Mouse (Mus musculus) kidney, embryonic 14.5 days (tissue): ENCODE results near the gene Nsrp1. TPM values are rescaled to one million over a fixed set of nuclear protein-coding genes. Genes with fewer than 3 reads are reported as not detected.
"Not testable (repeated sequence)": the region's sequence is repeated elsewhere in the genome, so short reads cannot be mapped to it uniquely, and the experiment has no call there.

Source experiments
- ATAC-seq: fragments of 200-750 bp; cut with Nextera tagmentation; 2 replicates; pipeline ENCODE4 v1.8.0; 2017; ENCODE audit warnings: moderate number of reproducible peaks, mild to moderate bottlenecking, moderate TSS enrichment, moderate library complexity; ENCODE audit not compliant: low FRiP score, low TSS enrichment
- H3K27ac ChIP-seq: fragments of 300-500 bp; sonication (generic); 2 replicates; pipeline ENCODE4 v1.5.1; 2014; ENCODE audit warnings: low read depth, mild to moderate bottlenecking, low read length, moderate library complexity, mixed read lengths
- H3K27me3 ChIP-seq: fragments of 300-500 bp; sonication (generic); 2 replicates; pipeline ENCODE4 v1.6.1; 2014; ENCODE audit warnings: mild to moderate bottlenecking, low read length; ENCODE audit not compliant: control insufficient read depth, insufficient read depth
- H3K36me3 ChIP-seq: fragments of 300-500 bp; sonication (generic); 2 replicates; pipeline ENCODE4 v1.6.1; 2014; ENCODE audit warnings: low read length, mixed read lengths; ENCODE audit not compliant: control insufficient read depth, insufficient read depth
- H3K4me1 ChIP-seq: fragments of 300-500 bp; sonication (generic); 2 replicates; pipeline ENCODE4 v1.6.1; 2014; ENCODE audit warnings: low read length, mixed read lengths; ENCODE audit not compliant: control insufficient read depth, insufficient read depth
- H3K4me2 ChIP-seq: fragments of 300-500 bp; sonication (generic); replicated peaks from 2 replicates; pipeline ENCODE4 v1.6.1; 2014; ENCODE audit warnings: low read depth, mild to moderate bottlenecking, low read length
- H3K4me3 ChIP-seq: fragments of 300-500 bp; sonication (generic); 2 replicates; pipeline ENCODE4 v1.5.1; 2014; ENCODE audit warnings: mild to moderate bottlenecking, low read length
- H3K9ac ChIP-seq: fragments of 300-500 bp; sonication (generic); 2 replicates; pipeline ENCODE4 v1.6.1; 2014; ENCODE audit warnings: low read depth, mild to moderate bottlenecking, low read length, moderate library complexity
- H3K9me3 ChIP-seq: fragments of 300-500 bp; sonication (generic); 2 replicates; pipeline ENCODE4 v1.6.1; 2016; ENCODE audit warnings: low read length; ENCODE audit not compliant: control insufficient read depth
- WGBS: fragments of 180-500 bp; shearing (Covaris S2); extraction: QIAGEN DNeasy Blood & Tissue Kit; methylation state at CpG from one replicate; pipeline ENCODE4 v1.1.7; 2014; 5-methylcytosine and 5-hydroxymethylcytosine counted together
- polyA plus RNA-seq: library from polyadenylated mRNA; unstranded; fragments of >200 nt; fragmentation: Nextera tagmentation; extraction: Ambion mirVana; gene quantifications from 2 replicates; pipeline ENCODE4 v1.2.1, GENCODE M21; 2014

The Nsrp1 gene
- polyA plus RNA-seq = 78.5 and 88.1 TPM in 2 replicates

DNA sequence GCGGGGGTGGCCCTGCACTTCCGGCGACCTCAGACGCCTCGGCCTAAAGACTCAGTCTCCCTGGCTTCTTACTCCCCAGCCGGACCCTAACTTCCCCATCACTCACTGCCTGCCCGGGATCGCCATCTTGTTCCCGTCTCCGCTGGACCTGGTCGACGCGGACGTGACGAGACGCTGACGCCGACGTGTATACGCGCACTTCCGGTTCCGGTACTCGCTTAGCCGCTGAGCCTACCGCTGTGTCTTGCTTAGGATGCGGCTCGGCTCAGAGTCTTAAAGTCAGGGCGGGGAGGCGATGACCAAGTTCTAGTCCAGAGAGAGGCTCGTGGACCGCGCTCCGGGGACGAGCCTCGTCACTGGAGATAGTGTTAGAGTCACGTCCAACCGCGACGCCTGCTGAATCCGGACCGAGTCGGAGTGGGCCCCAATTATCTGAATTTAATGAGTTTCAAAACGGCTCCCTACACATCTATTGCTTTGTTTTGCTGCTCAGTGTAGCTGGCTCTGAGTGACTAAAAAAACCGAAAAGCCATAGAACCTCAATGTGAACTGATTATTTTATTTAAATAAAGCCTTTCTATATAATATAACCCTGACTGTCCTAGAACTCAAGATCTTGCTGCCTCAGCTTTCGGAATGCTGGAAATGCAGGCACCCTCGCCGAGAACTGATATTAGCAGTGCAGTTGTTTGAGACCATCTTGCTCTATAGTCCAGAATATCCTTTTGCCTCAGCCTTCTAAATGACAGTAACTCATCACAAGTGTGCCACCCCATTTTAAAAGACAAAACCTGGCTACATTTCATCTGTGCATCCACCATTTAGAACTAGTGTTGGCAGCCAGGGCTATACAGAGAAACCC lies at the start of gene Nsrp1:
Gene Nsrp1, minus strand, starts transcription at position 163 of the 862 bp plus-strand sequence.
- Histone ChIP-seq H3K4me3 (peak within 1 kb of the TSS; percentile 89), H3K9ac (peak within 1 kb of the TSS; percentile 89), H3K9me3 (no peaks in the 10 kb centered on the region), H3K4me1 (0 out of 2 replicates have a peak, but pooled peaks cover 2% of the 10 kb centered on the region), H3K4me2 (peak within 1 kb of the TSS; percentile 82), H3K36me3 (peaks cover 27% of the 10 kb centered on the region), H3K27ac (peak within 1 kb of the TSS; percentile 72), H3K27me3 (no peaks in the 10 kb centered on the region)
- WGBS = 4% methylated on average over 48 of the region's 48 CpGs
- peak; percentile 98 for ATAC-seq

DNA sequence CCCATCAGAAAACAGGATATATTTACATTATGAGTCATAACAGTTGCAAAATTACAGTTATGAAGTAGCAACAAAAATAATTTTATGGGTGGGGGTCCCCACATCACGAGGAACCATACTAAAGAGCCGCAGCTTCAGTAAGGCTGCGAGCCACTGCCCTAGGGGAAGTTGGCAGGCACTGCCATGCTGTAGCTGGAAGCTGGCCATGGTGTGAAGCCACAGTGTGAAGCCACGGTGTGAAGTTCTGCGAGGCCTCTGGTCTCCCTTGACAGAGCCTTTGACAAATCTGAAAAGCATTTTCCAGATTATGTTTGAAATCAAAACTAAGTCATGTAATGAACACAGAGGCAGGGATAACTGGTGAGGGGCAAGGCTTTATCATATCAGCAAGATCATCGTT lies 32.9 kb upstream of the Nsrp1 start:
- Histone ChIP-seq H3K9ac (no peak overlapping the region), H3K36me3 (no peaks in the 10 kb centered on the region), H3K9me3 (no peaks in the 10 kb centered on the region), H3K27me3 (no peaks in the 10 kb centered on the region), H3K4me2 (no peak overlapping the region), H3K4me3 (no peak overlapping the region), H3K27ac (no peak overlapping the region), H3K4me1 (no peaks in the 10 kb centered on the region)
- ATAC-seq = no peak
- WGBS = 84% methylated on average over 6 of the region's 6 CpGs

DNA sequence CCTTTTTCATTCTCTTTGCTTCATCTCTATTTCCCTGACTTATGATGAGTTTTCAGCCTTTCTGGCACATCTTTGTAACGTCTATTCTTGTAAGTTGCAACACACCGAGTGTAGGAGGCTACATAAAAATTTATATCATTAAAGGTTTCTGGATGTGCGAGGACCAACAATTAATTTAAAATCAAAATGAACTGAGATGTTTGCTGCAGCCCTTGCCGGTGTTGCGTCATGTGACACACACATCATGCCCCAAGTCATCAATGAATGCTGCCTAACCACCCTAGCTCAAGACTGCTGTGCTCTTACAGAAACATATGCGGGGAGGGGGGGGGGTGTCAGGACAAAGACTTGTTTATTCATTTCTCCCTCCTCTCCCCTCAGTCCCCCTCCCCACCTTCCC lies 30.2 kb upstream of the Nsrp1 start:
- Histone ChIP-seq H3K36me3 (no peaks in the 10 kb centered on the region), H3K9ac (no peak overlapping the region), H3K27me3 (no peaks in the 10 kb centered on the region), H3K4me2 (no peak overlapping the region), H3K4me1 (no peaks in the 10 kb centered on the region), H3K27ac (no peak overlapping the region), H3K9me3 (no peaks in the 10 kb centered on the region), H3K4me3 (no peak overlapping the region)
- no peak for ATAC-seq
- 86% methylated on average over 6 of the region's 6 CpGs for WGBS

DNA sequence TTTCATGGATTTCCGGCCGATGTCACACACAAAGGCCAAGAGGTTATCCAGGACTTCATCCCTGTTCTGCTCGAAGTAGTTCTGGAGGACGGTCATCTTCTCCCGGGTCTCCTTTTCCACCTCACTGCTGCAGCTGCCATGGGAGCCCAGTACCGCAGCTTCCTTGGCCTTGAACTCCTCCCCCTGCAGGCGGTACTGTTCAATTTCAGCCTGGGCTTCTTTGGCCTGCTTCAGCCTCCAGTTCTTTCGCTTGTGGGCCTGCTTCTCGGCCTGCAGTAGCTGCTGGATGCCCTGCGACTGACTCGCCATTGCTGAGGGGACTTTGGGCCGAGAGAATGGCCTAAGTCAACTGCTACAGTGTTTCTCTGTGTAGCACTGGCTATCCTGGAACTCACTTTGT lies 29.6 kb upstream of the Nsrp1 start:
- WGBS = 81% methylated on average over 12 of the region's 12 CpGs
- H3K4me3 ChIP-seq, H3K4me2 ChIP-seq: not testable (repeated sequence)

DNA sequence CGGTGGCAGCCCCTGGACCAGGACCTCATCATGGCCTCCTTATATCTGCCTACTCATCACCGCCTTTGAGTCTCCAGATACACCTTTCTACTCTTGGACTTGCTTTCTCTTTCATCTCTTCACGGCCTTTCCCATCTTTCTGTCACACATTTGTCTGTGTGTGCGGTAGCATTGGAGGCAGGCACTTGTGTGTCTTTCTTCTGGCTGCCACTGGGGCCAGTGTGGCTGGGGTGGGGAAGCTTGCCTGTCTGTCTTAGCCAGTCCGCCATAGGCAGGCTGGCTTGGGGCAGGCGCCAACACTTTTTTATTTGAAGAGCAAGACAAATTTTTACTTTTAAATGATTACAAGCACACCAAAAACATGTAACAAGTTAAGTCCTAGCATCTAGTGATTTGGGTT lies 28.7 kb upstream of the Nsrp1 start:
- H3K4me3 ChIP-seq = no peak overlapping the region
- no peaks in the 10 kb centered on the region for H3K27me3 ChIP-seq
- no peak for ATAC-seq
- H3K9ac ChIP-seq = no peak overlapping the region
- whole genome bisulfite sequencing = 94% methylated on average over 6 of the region's 6 CpGs
- H3K27ac ChIP-seq = no peak overlapping the region
- H3K4me1 ChIP-seq = no peaks in the 10 kb centered on the region
- no peaks in the 10 kb centered on the region for H3K36me3 ChIP-seq
- H3K9me3 ChIP-seq = no peaks in the 10 kb centered on the region
- no peak overlapping the region for H3K4me2 ChIP-seq

More for the DNA sequence above, 29.6 kb upstream of the Nsrp1 start:
- not testable (repeated sequence) for H3K4me1 ChIP-seq, ATAC-seq, H3K36me3 ChIP-seq, H3K9ac ChIP-seq, H3K27ac ChIP-seq, H3K27me3 ChIP-seq, H3K9me3 ChIP-seq

DNA sequence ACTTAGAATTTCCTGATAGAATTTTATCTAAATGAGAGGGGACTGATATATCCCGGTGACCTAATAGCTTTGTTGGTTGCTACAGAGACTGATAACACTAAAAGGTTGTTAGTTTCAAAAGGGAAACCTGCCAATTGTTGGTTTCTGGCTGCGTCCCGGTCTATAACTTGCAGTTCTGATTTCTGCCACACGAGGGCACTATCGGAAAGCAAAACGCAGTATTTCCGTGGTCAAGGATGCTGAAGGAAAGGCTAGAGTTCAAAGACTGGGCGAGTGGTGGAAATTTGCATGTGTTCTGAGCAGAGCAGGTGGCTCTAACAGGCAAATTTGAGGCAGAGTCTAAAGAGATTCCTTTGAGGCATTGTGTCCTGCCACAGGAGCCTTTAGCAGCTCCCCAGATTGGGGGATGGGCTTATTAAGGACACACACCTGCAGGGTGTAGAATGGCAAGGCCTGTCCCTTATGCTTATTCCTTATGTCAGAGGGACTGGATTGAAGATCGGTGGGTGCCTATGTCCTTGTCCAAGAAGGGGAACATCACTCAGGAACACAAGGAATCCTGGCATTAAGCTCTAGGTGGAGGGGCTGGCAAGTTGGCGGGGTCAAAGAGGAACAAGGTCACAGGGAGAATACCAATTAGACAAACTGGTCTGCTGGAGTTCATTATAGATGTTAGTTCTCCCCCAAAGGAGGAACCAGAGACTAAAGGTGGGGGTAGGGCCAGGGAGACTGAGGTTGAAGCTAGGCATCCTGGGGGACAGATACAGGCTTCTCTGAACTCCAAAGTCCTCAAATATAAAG lies 22.1 kb upstream of the Nsrp1 start:
- Histone ChIP-seq H3K9me3 (no peaks in the 10 kb centered on the region), H3K4me2 (no peak overlapping the region), H3K36me3 (no peaks in the 10 kb centered on the region), H3K27me3 (no peaks in the 10 kb centered on the region), H3K9ac (no peak overlapping the region), H3K27ac (no peak overlapping the region), H3K4me3 (no peak overlapping the region), H3K4me1 (no peaks in the 10 kb centered on the region)
- 0 out of 2 replicates have a peak, but pooled peaks have one; percentile 46 for ATAC-seq
- WGBS = 15% methylated on average over 10 of the region's 10 CpGs

DNA sequence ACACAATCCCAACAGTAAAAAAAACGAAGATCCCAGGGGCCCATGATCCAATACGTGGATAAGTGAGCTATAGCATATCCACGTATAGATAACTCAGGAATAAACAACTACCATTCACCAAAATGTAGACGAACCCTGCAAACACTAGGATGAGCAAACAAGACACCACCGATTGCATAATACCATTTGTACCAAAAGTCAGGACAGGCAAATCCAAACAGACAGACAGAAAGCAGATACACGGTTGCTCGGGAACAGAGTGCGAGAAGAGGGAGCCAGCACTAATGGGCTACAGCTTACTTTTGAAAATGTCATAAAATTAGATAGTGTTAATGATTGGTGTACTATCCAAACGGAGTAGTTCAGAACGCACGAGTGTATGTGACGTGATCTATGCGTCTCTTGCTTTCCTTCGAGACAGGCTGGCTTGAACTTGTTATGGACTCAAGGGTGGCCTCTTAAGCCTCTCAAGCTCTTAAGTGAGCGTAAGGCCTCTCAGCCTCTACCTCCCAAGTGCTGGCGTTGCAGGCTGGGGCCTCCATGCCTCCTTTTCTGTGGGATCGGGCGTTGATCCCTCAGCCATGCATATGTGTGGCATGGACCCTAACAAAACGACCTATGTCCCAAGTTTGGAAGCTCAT lies 20.2 kb upstream of the Nsrp1 start:
- Histone ChIP-seq H3K27ac (no peak overlapping the region), H3K27me3 (no peaks in the 10 kb centered on the region), H3K4me3 (no peak overlapping the region), H3K4me1 (0 out of 2 replicates have a peak, but pooled peaks cover 4% of the 10 kb centered on the region), H3K9me3 (no peaks in the 10 kb centered on the region), H3K36me3 (no peaks in the 10 kb centered on the region), H3K4me2 (no peak overlapping the region), H3K9ac (no peak overlapping the region)
- ATAC-seq = no peak
- WGBS = 82% methylated on average over 19 of the region's 19 CpGs

DNA sequence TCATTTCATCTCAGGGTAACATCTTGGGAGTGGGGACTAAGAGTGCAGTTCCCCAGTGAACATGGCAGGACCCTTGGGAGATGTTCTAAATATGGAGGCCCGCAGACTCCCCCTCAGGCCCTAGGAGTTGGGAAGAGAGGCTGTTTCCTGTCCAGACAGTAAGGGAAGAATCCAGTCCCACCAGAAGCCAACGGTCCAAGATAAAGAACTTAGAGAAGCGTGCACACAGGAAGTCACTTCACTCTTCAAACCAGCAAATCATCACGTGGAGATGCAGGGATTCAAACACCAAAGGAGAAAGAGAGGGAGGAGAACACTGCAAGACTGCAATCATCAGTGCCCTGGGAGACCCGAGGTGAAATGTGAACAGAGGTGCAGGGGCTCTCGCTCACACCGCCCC lies 18.8 kb upstream of the Nsrp1 start:
- ATAC-seq = no peak
- H3K9me3 ChIP-seq = no peaks in the 10 kb centered on the region
- H3K4me1 ChIP-seq = 0 out of 2 replicates have a peak, but pooled peaks cover 4% of the 10 kb centered on the region
- H3K4me3 ChIP-seq = no peak overlapping the region
- H3K9ac ChIP-seq = no peak overlapping the region
- no peak overlapping the region for H3K4me2 ChIP-seq
- no peaks in the 10 kb centered on the region for H3K36me3 ChIP-seq
- no peaks in the 10 kb centered on the region for H3K27me3 ChIP-seq
- 69% methylated on average over 7 of the region's 7 CpGs for WGBS
- H3K27ac ChIP-seq = no peak overlapping the region
